In the genomic region with DNA sequence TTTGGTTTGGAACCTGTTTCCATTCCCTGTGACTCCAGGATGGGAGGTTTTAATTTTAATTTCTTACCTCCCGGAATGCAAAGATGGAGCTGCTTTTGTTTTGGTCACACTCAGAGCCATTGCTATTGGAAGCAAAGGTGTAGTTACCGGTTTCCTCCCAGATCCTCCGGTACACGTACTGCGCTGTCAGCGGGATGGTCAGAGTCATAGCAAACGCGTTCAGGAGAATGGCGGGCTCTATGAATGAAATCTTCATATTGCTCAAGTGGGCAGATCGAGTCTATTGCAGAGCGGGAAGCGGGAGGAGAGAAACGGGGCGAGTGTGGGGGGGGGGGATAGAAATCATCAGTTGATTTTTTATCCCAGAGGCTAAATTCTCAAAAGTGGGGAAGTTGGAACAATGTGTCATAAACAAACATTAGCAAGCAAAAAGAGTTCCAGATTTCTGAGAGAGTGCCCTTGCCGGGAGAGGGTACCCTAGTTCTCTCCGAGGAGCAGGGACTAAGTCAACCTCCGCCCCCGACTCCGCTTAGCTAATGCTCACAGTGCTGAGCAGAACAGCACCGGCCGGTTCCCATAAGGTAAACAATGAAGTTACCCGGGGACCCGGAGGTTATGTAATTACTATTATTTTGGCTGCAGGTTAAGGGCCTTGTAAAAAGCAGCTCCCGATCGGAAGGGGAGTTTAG, we compare ENCODE assay signal across 7 mouse cellular contexts. TPM values are rescaled to one million over a fixed set of nuclear protein-coding genes. Genes with fewer than 3 reads are reported as not detected.
A peak's percentile ranks its signal among the peaks of the same experiment; 100 is the strongest.
DNase-seq lines count a peak whose midpoint lies in the region; ATAC-seq and TF ChIP-seq lines count a peak whose summit lies in the region.

No protein-coding gene starts in this region.

- WGBS in embryonic facial prominence, embryonic 12.5 days = 3% methylated on average over 25 of the region's 25 CpGs
- WGBS in hindbrain, embryonic 14.5 days = 1% methylated on average over 25 of the region's 25 CpGs
- 3% methylated on average over 25 of the region's 25 CpGs for WGBS in liver, embryonic 14.5 days (ENCODE audit: insufficient replicate concordance)
- under 1% methylated on average over 25 of the region's 25 CpGs for WGBS in neural tube, embryonic 13.5 days

- peak overlapping the region; percentile 12 for H3K27ac ChIP-seq in MEL (ENCODE audit: control insufficient read depth, low read depth, low read length)
- no peak overlapping the region for H3K27ac ChIP-seq in embryonic facial prominence, embryonic 12.5 days
- H3K27ac ChIP-seq in hindbrain, embryonic 14.5 days = no peak overlapping the region
- H3K27ac ChIP-seq in liver, embryonic 14.5 days = peak overlapping the region; percentile 45
- H3K27ac ChIP-seq in neural tube, embryonic 13.5 days (replicated peaks) = no peak overlapping the region

- TF ChIP-seq CTCF in E14TG2a.4 (conservative IDR thresholded peaks at IDR 0.05; ENCODE audit: low read length) (no peak; the same call in 1 of the 2 replicates), MEL (IDR thresholded peaks at IDR 0.05 in 2 of 3, conservative IDR thresholded peaks at IDR 0.05 in 1 of 3; ENCODE audit: control insufficient read depth in 1 of 3, insufficient read depth in 1 of 3, low read depth in 2 of 3, low read length in 3 of 3, poor library complexity in 1 of 3, severe bottlenecking in 1 of 3) (no peak)
- no peak for TF ChIP-seq CTCF in liver, embryonic 14.5 days (IDR thresholded peaks at IDR 0.05; ENCODE audit: low read depth)

- no peak for TF ChIP-seq POLR2A in MEL (IDR thresholded peaks at IDR 0.05; ENCODE audit: control insufficient read depth in 1 of 2, insufficient read depth in 1 of 2, low read depth in 1 of 2, low read length in 2 of 2, poor library complexity in 1 of 2)

- no peak for TF ChIP-seq EP300 in MEL (IDR thresholded peaks at IDR 0.05; ENCODE audit: low read depth in 1 of 2, low read length in 2 of 2)
- no peak for TF ChIP-seq EP300 in liver, embryonic 14.5 days (IDR thresholded peaks at IDR 0.05; ENCODE audit: low read depth)

- H3K36me3 ChIP-seq in E14TG2a.4 (ENCODE audit: insufficient read depth, low read length) (0 out of 2 replicates have a peak, but pooled peaks cover 3% of the 10 kb centered on the region), MEL (ENCODE audit: control insufficient read depth in 1 of 2, insufficient read depth in 2 of 2, low read length in 2 of 2) (peaks cover 0 to 17% of the 10 kb centered on the region in 2 experiments; a peak in 2 of 4 replicates)
- H3K36me3 ChIP-seq in embryonic facial prominence, embryonic 12.5 days = no peaks in the 10 kb centered on the region
- H3K36me3 ChIP-seq in hindbrain, embryonic 14.5 days (replicated peaks; ENCODE audit: control insufficient read depth, insufficient read depth) = no peaks in the 10 kb centered on the region
- H3K36me3 ChIP-seq in liver, embryonic 14.5 days (replicated peaks; ENCODE audit: control insufficient read depth, insufficient read depth, low read depth) = no peaks in the 10 kb centered on the region
- H3K36me3 ChIP-seq in neural tube, embryonic 13.5 days = no peaks in the 10 kb centered on the region

- no peaks in the 10 kb centered on the region for H3K79me2 ChIP-seq in MEL (ENCODE audit: control insufficient read depth, insufficient read depth, low read length, poor library complexity)

- peak overlapping the region; percentile 83 for H3K4me3 ChIP-seq in E14TG2a.4 (replicated peaks; ENCODE audit: low read length)
- peak overlapping the region; percentile 74 to 87 for H3K4me3 ChIP-seq in MEL (ENCODE audit: control insufficient read depth in 1 of 2, insufficient read depth in 1 of 2, low read depth in 2 of 2, low read length in 2 of 2)
- H3K4me3 ChIP-seq in embryonic facial prominence, embryonic 12.5 days = peak overlapping the region; percentile 66
- H3K4me3 ChIP-seq in hindbrain, embryonic 14.5 days (replicated peaks; ENCODE audit: low read length) = peak overlapping the region; percentile 76
- H3K4me3 ChIP-seq in liver, embryonic 14.5 days (ENCODE audit: insufficient read depth in 1 of 2, low read depth in 2 of 2, low read length in 2 of 2) = peak overlapping the region; percentile 69 to 79
- peak overlapping the region; percentile 61 for H3K4me3 ChIP-seq in neural tube, embryonic 13.5 days

- TF ChIP-seq RAD21 in MEL (IDR thresholded peaks at IDR 0.05; ENCODE audit: low read depth, low read length) = no peak

- H3K9me3 ChIP-seq in E14TG2a.4 (ENCODE audit: low read length) (no peaks in the 10 kb centered on the region), MEL (replicated peaks; ENCODE audit: insufficient read depth, low read length) (no peaks in the 10 kb centered on the region)
- H3K9me3 ChIP-seq in embryonic facial prominence, embryonic 12.5 days = no peaks in the 10 kb centered on the region
- H3K9me3 ChIP-seq in hindbrain, embryonic 14.5 days (ENCODE audit: control insufficient read depth, low read length) = no peaks in the 10 kb centered on the region
- no peaks in the 10 kb centered on the region for H3K9me3 ChIP-seq in liver, embryonic 14.5 days (ENCODE audit: control insufficient read depth, low read length)
- H3K9me3 ChIP-seq in neural tube, embryonic 13.5 days = no peaks in the 10 kb centered on the region

- peaks cover 70% of the 10 kb centered on the region for H3K4me1 ChIP-seq in E14TG2a.4 (replicated peaks; ENCODE audit: low read depth, low read length)
- H3K4me1 ChIP-seq in MEL (ENCODE audit: control insufficient read depth in 1 of 2, insufficient read depth in 2 of 2, low read length in 2 of 2) = peaks cover 8 to 31% of the 10 kb centered on the region in 2 experiments
- H3K4me1 ChIP-seq in embryonic facial prominence, embryonic 12.5 days = no peaks in the 10 kb centered on the region
- H3K4me1 ChIP-seq in hindbrain, embryonic 14.5 days (replicated peaks; ENCODE audit: control insufficient read depth, insufficient read depth, low read length) = peaks cover 9% of the 10 kb centered on the region; the same call in 1 of the 2 replicates
- peaks cover 23 to 37% of the 10 kb centered on the region in 2 experiments for H3K4me1 ChIP-seq in liver, embryonic 14.5 days (replicated peaks; ENCODE audit: control insufficient read depth in 2 of 2, insufficient read depth in 2 of 2, low read length in 1 of 2)
- H3K4me1 ChIP-seq in neural tube, embryonic 13.5 days (replicated peaks) = peaks cover 24% of the 10 kb centered on the region

- peaks cover 8% of the 10 kb centered on the region for H3K27me3 ChIP-seq in E14TG2a.4 (ENCODE audit: insufficient read depth, low read length)
- H3K27me3 ChIP-seq in MEL (ENCODE audit: control insufficient read depth in 1 of 2, insufficient read depth in 2 of 2, low read length in 2 of 2) = no peaks in the 10 kb centered on the region
- H3K27me3 ChIP-seq in embryonic facial prominence, embryonic 12.5 days = peaks cover 23% of the 10 kb centered on the region
- peaks cover 12% of the 10 kb centered on the region for H3K27me3 ChIP-seq in hindbrain, embryonic 14.5 days (ENCODE audit: control insufficient read depth, insufficient read depth, low read length)
- no peaks in the 10 kb centered on the region for H3K27me3 ChIP-seq in liver, embryonic 14.5 days (ENCODE audit: control insufficient read depth, insufficient read depth, low read length)
- peaks cover 22% of the 10 kb centered on the region for H3K27me3 ChIP-seq in neural tube, embryonic 13.5 days

- ATAC-seq in embryonic facial prominence, embryonic 12.5 days (ENCODE audit: insufficient number of reproducible peaks, insufficient read depth, low FRiP score, low TSS enrichment) = no peak
- ATAC-seq in hindbrain, embryonic 14.5 days (ENCODE audit: low FRiP score) = no peak
- ATAC-seq in liver, embryonic 14.5 days (ENCODE audit: insufficient read depth) = peak; percentile 31
- ATAC-seq in neural tube, embryonic 13.5 days (ENCODE audit: low read depth) = peak; percentile 73
- no peak for ATAC-seq in inflammation-experienced regulatory T-cells, adult 6 months

- H3K4me2 ChIP-seq in embryonic facial prominence, embryonic 12.5 days (replicated peaks) = peak overlapping the region; percentile 97
- peak overlapping the region; percentile 98 for H3K4me2 ChIP-seq in hindbrain, embryonic 14.5 days (replicated peaks)
- peak overlapping the region; percentile 92 for H3K4me2 ChIP-seq in liver, embryonic 14.5 days (ENCODE audit: low read depth)
- H3K4me2 ChIP-seq in neural tube, embryonic 13.5 days = peak overlapping the region; percentile 72

- peak; percentile 55 for DNase-seq in MEL (ENCODE audit: low read depth, low spot score)
- peak; percentile 26 for DNase-seq in hindbrain, embryonic 14.5 days (ENCODE audit: low spot score)
- no peak for DNase-seq in liver, embryonic 14.5 days (ENCODE audit: low read depth in 3 of 3, low spot score in 3 of 3)

- peak overlapping the region; percentile 61 for H3K9ac ChIP-seq in MEL (ENCODE audit: control insufficient read depth, low read depth, low read length, poor library complexity, severe bottlenecking)
- peak overlapping the region; percentile 55; the same call in 1 of the 2 replicates for H3K9ac ChIP-seq in embryonic facial prominence, embryonic 12.5 days
- H3K9ac ChIP-seq in hindbrain, embryonic 14.5 days = peak overlapping the region; percentile 65
- peak overlapping the region; percentile 69 for H3K9ac ChIP-seq in liver, embryonic 14.5 days (replicated peaks)
- peak overlapping the region; percentile 71 for H3K9ac ChIP-seq in neural tube, embryonic 13.5 days

RNA-seq across cellular contexts. Expression of a gene that starts 0.7 kb away (rescaled TPM):
- 2.5 and 3.0 TPM in 2 replicates for total RNA-seq in MEL (2012; rRNA removed)
- polyA plus RNA-seq in MEL (2012; ENCODE audit: insufficient read depth in 1 of 2, insufficient read length in 2 of 2, low read depth in 1 of 2, low replicate concordance in 2 of 2, missing spikeins in 1 of 2) = 1 to 10 TPM in 1 of 2 experiments, not detected in 1; 7.7 TPM
- 2.0 and 2.3 TPM in 2 replicates for polyA plus RNA-seq in embryonic facial prominence, embryonic 12.5 days (2016; fragmentation: Nextera tagmentation; extraction: Ambion mirVana)
- polyA plus RNA-seq in hindbrain, embryonic 14.5 days (2014; fragmentation: Nextera tagmentation; extraction: Ambion mirVana) = 5.3 and 5.5 TPM in 2 replicates
- polyA plus RNA-seq in liver, embryonic 14.5 days (2012; rRNA removed) = 17.6 and 20.6 TPM in 2 replicates
- polyA plus RNA-seq in liver, embryonic 14.5 days (2014; fragmentation: Nextera tagmentation; extraction: Ambion mirVana) = 16.1 and 16.7 TPM in 2 replicates
- polyA plus RNA-seq in neural tube, embryonic 13.5 days (2015; fragmentation: Nextera tagmentation; extraction: Ambion mirVana) = 5.3 and 5.9 TPM in 2 replicates
- polyA plus RNA-seq in inflammation-experienced regulatory T-cells, adult 6 months (2017; shearing (Covaris generic)) = 10 to 100 TPM; 13.4 to 29.6 (median 21.5) TPM

RNA-seq across cellular contexts. Expression of a gene that starts 33.6 kb away (rescaled TPM):
- total RNA-seq in MEL (2012; rRNA removed) = 324 and 348 TPM in 2 replicates
- polyA plus RNA-seq in MEL (2012; ENCODE audit: insufficient read depth in 1 of 2, insufficient read length in 2 of 2, low read depth in 1 of 2, low replicate concordance in 2 of 2, missing spikeins in 1 of 2) = 100 to 1,000 TPM in 1 of 2 experiments, not detected in 1; 500 TPM
- 451 and 487 TPM in 2 replicates for polyA plus RNA-seq in embryonic facial prominence, embryonic 12.5 days (2016; fragmentation: Nextera tagmentation; extraction: Ambion mirVana)
- 502 and 544 TPM in 2 replicates for polyA plus RNA-seq in hindbrain, embryonic 14.5 days (2014; fragmentation: Nextera tagmentation; extraction: Ambion mirVana)
- 62.5 and 109 TPM in 2 replicates for polyA plus RNA-seq in liver, embryonic 14.5 days (2012; rRNA removed)
- 255 and 261 TPM in 2 replicates for polyA plus RNA-seq in liver, embryonic 14.5 days (2014; fragmentation: Nextera tagmentation; extraction: Ambion mirVana)
- polyA plus RNA-seq in neural tube, embryonic 13.5 days (2015; fragmentation: Nextera tagmentation; extraction: Ambion mirVana) = 514 and 540 TPM in 2 replicates
- polyA plus RNA-seq in inflammation-experienced regulatory T-cells, adult 6 months (2017; shearing (Covaris generic)) = 100 to 1,000 TPM; 258 to 715 (median 487) TPM

Comparison
In these comparisons a context has a peak if more than half of its experiments do, and no peak if none do; other contexts are left out.
1. DNase-seq: peak in MEL (single experiment) and hindbrain, embryonic 14.5 days (single experiment); none in liver, embryonic 14.5 days (0 of 3).
2. H3K27ac ChIP-seq: peak in MEL (single experiment) and liver, embryonic 14.5 days (single experiment); none in embryonic facial prominence, embryonic 12.5 days (single experiment), hindbrain, embryonic 14.5 days (single experiment) and neural tube, embryonic 13.5 days (single experiment).
3. ATAC-seq: peak in liver, embryonic 14.5 days (single experiment) and neural tube, embryonic 13.5 days (single experiment); none in embryonic facial prominence, embryonic 12.5 days (single experiment), hindbrain, embryonic 14.5 days (single experiment) and inflammation-experienced regulatory T-cells, adult 6 months (single experiment).
4. Peak in every context shown above with its lines, with median percentiles within 50 percentile points of each other: H3K4me3 ChIP-seq, H3K9ac ChIP-seq and H3K4me2 ChIP-seq.